Mouse (Mus musculus): ENCODE results near the gene Ptprg. TPM values are rescaled to one million over a fixed set of nuclear protein-coding genes. Genes with fewer than 3 reads are reported as not detected.
A peak's percentile ranks its signal among the peaks of the same experiment; 100 is the strongest.

The Ptprg gene
- polyA plus RNA-seq, 1 experiment from 2014 or later: 14.3 TPM

- Histone ChIP-seq H3K27me3 (replicated peaks; ENCODE audit: control insufficient read depth, insufficient read depth, low read length) (no peaks in the 10 kb centered on the region), H3K4me2 (ENCODE audit: low read depth, low read length) (no peak overlapping the region), H3K9ac (ENCODE audit: low read depth, low read length) (no peak overlapping the region), H3K9me3 (ENCODE audit: control insufficient read depth, low read length) (no peaks in the 10 kb centered on the region), H3K4me3 (ENCODE audit: low read length) (no peak overlapping the region), H3K27ac (ENCODE audit: low read length) (no peak overlapping the region), H3K36me3 (ENCODE audit: control insufficient read depth, insufficient read depth, low read length) (no peaks in the 10 kb centered on the region), H3K4me1 (ENCODE audit: control insufficient read depth, insufficient read depth, low read length) (no peaks in the 10 kb centered on the region; the same call in 1 of the 2 replicates)
- no peak for ATAC-seq
- WGBS: 81% methylated on average over 3 of the region's 3 CpGs
Measured at GRCm38 (mm10) chr14:12105593-12105992, 552.3 kb downstream of the Ptprg start.

- peak; percentile 71 for ATAC-seq
- no peak overlapping the region for H3K4me2 ChIP-seq (ENCODE audit: low read depth, low read length)
- H3K4me3 ChIP-seq (ENCODE audit: low read length): no peak overlapping the region
- H3K9ac ChIP-seq (ENCODE audit: low read depth, low read length): no peak overlapping the region
- no peaks in the 10 kb centered on the region for H3K27me3 ChIP-seq (replicated peaks; ENCODE audit: control insufficient read depth, insufficient read depth, low read length)
- WGBS: 62% methylated on average over 7 of the region's 7 CpGs
- H3K27ac ChIP-seq (ENCODE audit: low read length): no peak overlapping the region
- H3K36me3 ChIP-seq (ENCODE audit: control insufficient read depth, insufficient read depth, low read length): no peaks in the 10 kb centered on the region
- no peaks in the 10 kb centered on the region; the same call in 1 of the 2 replicates for H3K4me1 ChIP-seq (ENCODE audit: control insufficient read depth, insufficient read depth, low read length)
- H3K9me3 ChIP-seq (ENCODE audit: control insufficient read depth, low read length): no peaks in the 10 kb centered on the region
Measured at GRCm38 (mm10) chr14:12107459-12107858, 554.1 kb downstream of the Ptprg start.

GRCm38 (mm10) chr14:12107991-12108390, 554.7 kb downstream of the Ptprg start:
- Histone ChIP-seq H3K9ac (ENCODE audit: low read depth, low read length) (no peak overlapping the region), H3K27ac (ENCODE audit: low read length) (0 out of 2 replicates have a peak overlapping the region, but pooled peaks have one; percentile 14), H3K4me3 (ENCODE audit: low read length) (no peak overlapping the region), H3K27me3 (replicated peaks; ENCODE audit: control insufficient read depth, insufficient read depth, low read length) (no peaks in the 10 kb centered on the region), H3K9me3 (ENCODE audit: control insufficient read depth, low read length) (no peaks in the 10 kb centered on the region), H3K4me2 (ENCODE audit: low read depth, low read length) (no peak overlapping the region), H3K36me3 (ENCODE audit: control insufficient read depth, insufficient read depth, low read length) (no peaks in the 10 kb centered on the region), H3K4me1 (ENCODE audit: control insufficient read depth, insufficient read depth, low read length) (no peaks in the 10 kb centered on the region; the same call in 1 of the 2 replicates)
- ATAC-seq: no peak
- 71% methylated on average over 7 of the region's 7 CpGs for WGBS

- H3K9me3 ChIP-seq (ENCODE audit: control insufficient read depth, low read length): no peaks in the 10 kb centered on the region
- no peak for ATAC-seq
- no peak overlapping the region for H3K4me2 ChIP-seq (ENCODE audit: low read depth, low read length)
- no peaks in the 10 kb centered on the region for H3K27me3 ChIP-seq (replicated peaks; ENCODE audit: control insufficient read depth, insufficient read depth, low read length)
- no peaks in the 10 kb centered on the region for H3K36me3 ChIP-seq (ENCODE audit: control insufficient read depth, insufficient read depth, low read length)
- H3K27ac ChIP-seq (ENCODE audit: low read length): no peak overlapping the region
- no peak overlapping the region for H3K9ac ChIP-seq (ENCODE audit: low read depth, low read length)
- 49% methylated on average over 2 of the region's 2 CpGs for WGBS
- 0 out of 2 replicates have a peak, but pooled peaks cover 2% of the 10 kb centered on the region for H3K4me1 ChIP-seq (ENCODE audit: control insufficient read depth, insufficient read depth, low read length)
- no peak overlapping the region for H3K4me3 ChIP-seq (ENCODE audit: low read length)
Measured at GRCm38 (mm10) chr14:12112548-12113011, 559.2 kb downstream of the Ptprg start.

GRCm38 (mm10) chr14:12113326-12113725, 560.0 kb downstream of the Ptprg start:
- no peaks in the 10 kb centered on the region for H3K36me3 ChIP-seq (ENCODE audit: control insufficient read depth, insufficient read depth, low read length)
- no peak overlapping the region for H3K27ac ChIP-seq (ENCODE audit: low read length)
- no peak overlapping the region for H3K9ac ChIP-seq (ENCODE audit: low read depth, low read length)
- 0 out of 2 replicates have a peak, but pooled peaks cover 2% of the 10 kb centered on the region for H3K4me1 ChIP-seq (ENCODE audit: control insufficient read depth, insufficient read depth, low read length)
- 48% methylated on average over 5 of the region's 5 CpGs for WGBS
- no peak for ATAC-seq
- no peaks in the 10 kb centered on the region for H3K27me3 ChIP-seq (replicated peaks; ENCODE audit: control insufficient read depth, insufficient read depth, low read length)
- H3K9me3 ChIP-seq (ENCODE audit: control insufficient read depth, low read length): no peaks in the 10 kb centered on the region
- no peak overlapping the region for H3K4me3 ChIP-seq (ENCODE audit: low read length)
- H3K4me2 ChIP-seq (ENCODE audit: low read depth, low read length): no peak overlapping the region

- Histone ChIP-seq H3K36me3 (ENCODE audit: control insufficient read depth, insufficient read depth, low read length) (no peaks in the 10 kb centered on the region), H3K4me3 (ENCODE audit: low read length) (no peak overlapping the region), H3K4me1 (ENCODE audit: control insufficient read depth, insufficient read depth, low read length) (0 out of 2 replicates have a peak, but pooled peaks cover 2% of the 10 kb centered on the region), H3K4me2 (ENCODE audit: low read depth, low read length) (no peak overlapping the region), H3K9me3 (ENCODE audit: control insufficient read depth, low read length) (no peaks in the 10 kb centered on the region), H3K27ac (ENCODE audit: low read length) (no peak overlapping the region), H3K27me3 (replicated peaks; ENCODE audit: control insufficient read depth, insufficient read depth, low read length) (no peaks in the 10 kb centered on the region), H3K9ac (ENCODE audit: low read depth, low read length) (no peak overlapping the region)
- ATAC-seq: no peak
- WGBS: 69% methylated on average over 6 of the region's 6 CpGs
Measured at GRCm38 (mm10) chr14:12114016-12114415, 560.7 kb downstream of the Ptprg start.

- ATAC-seq: no peak
- 66% methylated on average over 8 of the region's 8 CpGs for WGBS
Measured at GRCm38 (mm10) chr14:12119260-12119659, 565.9 kb downstream of the Ptprg start.

GRCm38 (mm10) chr14:12121906-12122305, 568.6 kb downstream of the Ptprg start:
- no peaks in the 10 kb centered on the region for H3K27me3 ChIP-seq (replicated peaks; ENCODE audit: control insufficient read depth, insufficient read depth, low read length)
- 92% methylated on average over 7 of the region's 7 CpGs for WGBS
- H3K4me1 ChIP-seq (ENCODE audit: control insufficient read depth, insufficient read depth, low read length): no peaks in the 10 kb centered on the region
- H3K27ac ChIP-seq (ENCODE audit: low read length): no peak overlapping the region
- no peak overlapping the region for H3K9ac ChIP-seq (ENCODE audit: low read depth, low read length)
- H3K36me3 ChIP-seq (ENCODE audit: control insufficient read depth, insufficient read depth, low read length): no peaks in the 10 kb centered on the region
- ATAC-seq: no peak
- no peak overlapping the region for H3K4me3 ChIP-seq (ENCODE audit: low read length)
- no peak overlapping the region for H3K4me2 ChIP-seq (ENCODE audit: low read depth, low read length)
- H3K9me3 ChIP-seq (ENCODE audit: control insufficient read depth, low read length): no peaks in the 10 kb centered on the region

More at GRCm38 (mm10) chr14:12119260-12119659, 565.9 kb downstream of the Ptprg start:
- H3K4me3 ChIP-seq (ENCODE audit: low read length): no peak overlapping the region
- H3K4me2 ChIP-seq (ENCODE audit: low read depth, low read length): no peak overlapping the region
- H3K27me3 ChIP-seq (replicated peaks; ENCODE audit: control insufficient read depth, insufficient read depth, low read length): no peaks in the 10 kb centered on the region
- no peaks in the 10 kb centered on the region for H3K36me3 ChIP-seq (ENCODE audit: control insufficient read depth, insufficient read depth, low read length)
- H3K4me1 ChIP-seq (ENCODE audit: control insufficient read depth, insufficient read depth, low read length): no peaks in the 10 kb centered on the region
- no peaks in the 10 kb centered on the region for H3K9me3 ChIP-seq (ENCODE audit: control insufficient read depth, low read length)
- H3K9ac ChIP-seq (ENCODE audit: low read depth, low read length): no peak overlapping the region
- H3K27ac ChIP-seq (ENCODE audit: low read length): no peak overlapping the region

- ATAC-seq: no peak
- H3K9ac ChIP-seq (ENCODE audit: low read depth, low read length): no peak overlapping the region
- H3K4me2 ChIP-seq (ENCODE audit: low read depth, low read length): no peak overlapping the region
- WGBS: 87% methylated on average over 3 of the region's 3 CpGs
- H3K27ac ChIP-seq (ENCODE audit: low read length): no peak overlapping the region
- H3K36me3 ChIP-seq (ENCODE audit: control insufficient read depth, insufficient read depth, low read length): no peaks in the 10 kb centered on the region
- H3K27me3 ChIP-seq (replicated peaks; ENCODE audit: control insufficient read depth, insufficient read depth, low read length): no peaks in the 10 kb centered on the region
- H3K9me3 ChIP-seq (ENCODE audit: control insufficient read depth, low read length): no peaks in the 10 kb centered on the region
- H3K4me3 ChIP-seq (ENCODE audit: low read length): no peak overlapping the region
- no peaks in the 10 kb centered on the region for H3K4me1 ChIP-seq (ENCODE audit: control insufficient read depth, insufficient read depth, low read length)
Measured at GRCm38 (mm10) chr14:12124682-12125081, 571.4 kb downstream of the Ptprg start.

GRCm38 (mm10) chr14:12127951-12128350, 574.6 kb downstream of the Ptprg start:
- Histone ChIP-seq H3K4me2 (ENCODE audit: low read depth, low read length) (no peak overlapping the region), H3K27ac (ENCODE audit: low read length) (no peak overlapping the region), H3K9me3 (ENCODE audit: control insufficient read depth, low read length) (no peaks in the 10 kb centered on the region), H3K36me3 (ENCODE audit: control insufficient read depth, insufficient read depth, low read length) (no peaks in the 10 kb centered on the region), H3K4me1 (ENCODE audit: control insufficient read depth, insufficient read depth, low read length) (no peaks in the 10 kb centered on the region), H3K27me3 (replicated peaks; ENCODE audit: control insufficient read depth, insufficient read depth, low read length) (no peaks in the 10 kb centered on the region), H3K9ac (ENCODE audit: low read depth, low read length) (no peak overlapping the region), H3K4me3 (ENCODE audit: low read length) (no peak overlapping the region)
- 93% methylated on average over 3 of the region's 3 CpGs for WGBS
- no peak for ATAC-seq

Measured in intestine, embryonic 16.5 days (tissue).